25 mouse cellular contexts compared by ENCODE assay signal in the genomic region with DNA sequence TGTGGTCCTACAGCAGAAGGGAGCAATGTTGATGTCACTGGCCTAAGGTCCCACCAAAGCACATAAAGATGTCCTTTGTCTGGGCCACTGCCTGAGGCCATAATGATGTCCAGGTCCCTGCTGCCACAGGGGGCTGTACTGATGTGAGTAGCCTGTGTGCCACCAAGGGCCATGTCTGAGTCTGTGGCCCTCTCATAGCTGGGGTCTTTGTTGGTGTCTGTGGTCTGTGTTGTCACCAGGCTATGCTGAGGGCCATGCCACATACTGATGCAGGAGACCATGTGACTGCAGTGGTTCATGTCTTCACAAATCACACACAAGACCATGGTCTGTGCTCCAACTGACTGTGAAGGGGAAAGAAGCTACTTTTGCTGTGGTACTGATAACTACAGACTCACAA.
DNase-seq lines count a peak whose midpoint lies in the region; ATAC-seq and TF ChIP-seq lines count a peak whose summit lies in the region.
"Had no signal": no experiment of that assay in that cellular context is flagged by ENCODE, and none has a peak within 500 bp of the region (broad histone marks: within the 10 kb centered on the region; RNA-seq: fewer than 3 reads in every experiment).

No protein-coding gene starts in this region.

- no peaks in the 10 kb centered on the region for H3K36me3 ChIP-seq in forebrain, embryonic 15.5 days
- no peaks in the 10 kb centered on the region for H3K36me3 ChIP-seq in forebrain, embryonic 10.5 days (replicated peaks)
- no peaks in the 10 kb centered on the region for H3K36me3 ChIP-seq in midbrain, embryonic 13.5 days
- H3K36me3 ChIP-seq in midbrain, embryonic 11.5 days (ENCODE audit: control insufficient read depth, insufficient read depth, low read length) = no peaks in the 10 kb centered on the region
- H3K36me3 ChIP-seq in midbrain, embryonic 16.5 days (ENCODE audit: control insufficient read depth, insufficient read depth, low read length) = no peaks in the 10 kb centered on the region; the same call in 1 of the 2 replicates
- no peaks in the 10 kb centered on the region for H3K36me3 ChIP-seq in midbrain, embryonic 10.5 days
- no peaks in the 10 kb centered on the region for H3K36me3 ChIP-seq in midbrain, postnatal 0 days (ENCODE audit: insufficient read depth, low read length)
- H3K36me3 ChIP-seq: embryonic facial prominence, embryonic 10.5 days; embryonic facial prominence, embryonic 12.5 days; forebrain, embryonic 12.5 days; G1E had no signal

- H3K4me3 ChIP-seq in forebrain, embryonic 15.5 days = no peak overlapping the region
- no peak overlapping the region for H3K4me3 ChIP-seq in forebrain, embryonic 10.5 days
- H3K4me3 ChIP-seq in midbrain, embryonic 13.5 days (replicated peaks) = no peak overlapping the region
- H3K4me3 ChIP-seq in midbrain, embryonic 11.5 days (ENCODE audit: low read depth, low read length) = no peak overlapping the region
- no peak overlapping the region for H3K4me3 ChIP-seq in midbrain, embryonic 16.5 days (ENCODE audit: low read depth, low read length)
- no peak overlapping the region for H3K4me3 ChIP-seq in midbrain, embryonic 10.5 days
- H3K4me3 ChIP-seq in midbrain, postnatal 0 days (ENCODE audit: low read depth, low read length) = no peak overlapping the region
- H3K4me3 ChIP-seq: embryonic facial prominence, embryonic 10.5 days; embryonic facial prominence, embryonic 12.5 days; forebrain, embryonic 12.5 days had no signal

- DNase-seq in forebrain, embryonic 10.5 days (ENCODE audit: extremely low spot score, low spot score) = no peak
- DNase-seq in midbrain, embryonic 11.5 days (ENCODE audit: low spot score, missing footprints) = no peak
- DNase-seq in midbrain, embryonic 10.5 days (ENCODE audit: low spot score) = no peak
- no peak for DNase-seq in midbrain, postnatal 0 days (ENCODE audit: low spot score)
- DNase-seq: adrenal gland, adult 8-10 months; adrenal gland, postnatal 14 days; adrenal gland, postnatal 36 days; B cell, adult 2 months; cerebellum, adult 11-12 months; cerebellum, adult 2 months; cerebellum, adult 9-10 months; cerebellum, postnatal 10 days; cerebellum, postnatal 25 days had no signal

- H3K9me3 ChIP-seq in forebrain, embryonic 15.5 days = no peaks in the 10 kb centered on the region
- H3K9me3 ChIP-seq in forebrain, embryonic 10.5 days = no peaks in the 10 kb centered on the region
- H3K9me3 ChIP-seq in midbrain, embryonic 13.5 days = no peaks in the 10 kb centered on the region
- no peaks in the 10 kb centered on the region for H3K9me3 ChIP-seq in midbrain, embryonic 11.5 days (ENCODE audit: control insufficient read depth, low read length)
- no peaks in the 10 kb centered on the region for H3K9me3 ChIP-seq in midbrain, embryonic 16.5 days (replicated peaks; ENCODE audit: control insufficient read depth, low read length, poor library complexity, severe bottlenecking)
- H3K9me3 ChIP-seq in midbrain, embryonic 10.5 days (replicated peaks) = no peaks in the 10 kb centered on the region
- no peaks in the 10 kb centered on the region for H3K9me3 ChIP-seq in midbrain, postnatal 0 days (ENCODE audit: low read length)
- H3K9me3 ChIP-seq: embryonic facial prominence, embryonic 10.5 days; embryonic facial prominence, embryonic 12.5 days; forebrain, embryonic 12.5 days; G1E had no signal

- no peak for TF ChIP-seq CTCF in midbrain, postnatal 0 days (IDR thresholded peaks at IDR 0.05)

- H3K27ac ChIP-seq in forebrain, embryonic 15.5 days (replicated peaks) = no peak overlapping the region
- no peak overlapping the region for H3K27ac ChIP-seq in forebrain, embryonic 10.5 days
- no peak overlapping the region for H3K27ac ChIP-seq in midbrain, embryonic 13.5 days
- no peak overlapping the region for H3K27ac ChIP-seq in midbrain, embryonic 11.5 days (ENCODE audit: low read depth, low read length)
- no peak overlapping the region for H3K27ac ChIP-seq in midbrain, embryonic 16.5 days (ENCODE audit: low read length)
- no peak overlapping the region for H3K27ac ChIP-seq in midbrain, embryonic 10.5 days (replicated peaks)
- H3K27ac ChIP-seq in midbrain, postnatal 0 days (ENCODE audit: low read depth, low read length) = no peak overlapping the region
- H3K27ac ChIP-seq: embryonic facial prominence, embryonic 10.5 days; embryonic facial prominence, embryonic 12.5 days; forebrain, embryonic 12.5 days had no signal

- ATAC-seq in forebrain, embryonic 15.5 days (replicated peaks) = 0 out of 2 replicates have a peak, but pooled peaks have one; percentile 23
- ATAC-seq in midbrain, embryonic 13.5 days = peak; percentile 58; the same call in 1 of the 2 replicates
- ATAC-seq in midbrain, embryonic 11.5 days (ENCODE audit: low FRiP score) = no peak
- peak; percentile 25; the same call in 1 of the 2 replicates for ATAC-seq in midbrain, embryonic 16.5 days
- 0 out of 2 replicates have a peak, but pooled peaks have one; percentile 23 for ATAC-seq in midbrain, postnatal 0 days (ENCODE audit: low FRiP score)
- ATAC-seq: activated CD4-positive, CD25-positive, alpha-beta regulatory T cell, adult 4 months; CD4-positive, CD25-positive, alpha-beta regulatory T cell, adult 4 months; forebrain, embryonic 14.5 days; Patski had no signal

- no peaks in the 10 kb centered on the region for H3K4me1 ChIP-seq in forebrain, embryonic 15.5 days
- H3K4me1 ChIP-seq in forebrain, embryonic 10.5 days = no peaks in the 10 kb centered on the region
- no peaks in the 10 kb centered on the region for H3K4me1 ChIP-seq in midbrain, embryonic 13.5 days (replicated peaks)
- no peaks in the 10 kb centered on the region for H3K4me1 ChIP-seq in midbrain, embryonic 11.5 days (ENCODE audit: control insufficient read depth, insufficient read depth, low read length)
- no peaks in the 10 kb centered on the region for H3K4me1 ChIP-seq in midbrain, embryonic 16.5 days (ENCODE audit: control insufficient read depth, insufficient read depth, low read length)
- no peaks in the 10 kb centered on the region for H3K4me1 ChIP-seq in midbrain, embryonic 10.5 days
- no peaks in the 10 kb centered on the region for H3K4me1 ChIP-seq in midbrain, postnatal 0 days (ENCODE audit: insufficient read depth, low read length)
- H3K4me1 ChIP-seq: embryonic facial prominence, embryonic 10.5 days; embryonic facial prominence, embryonic 12.5 days; forebrain, embryonic 12.5 days had no signal

- no peak overlapping the region for H3K4me2 ChIP-seq in forebrain, embryonic 15.5 days (replicated peaks)
- H3K4me2 ChIP-seq in midbrain, embryonic 13.5 days (replicated peaks) = no peak overlapping the region
- H3K4me2 ChIP-seq in midbrain, embryonic 11.5 days = no peak overlapping the region
- H3K4me2 ChIP-seq in midbrain, embryonic 16.5 days (ENCODE audit: low read length) = no peak overlapping the region
- H3K4me2 ChIP-seq in midbrain, postnatal 0 days (ENCODE audit: low read depth, low read length, poor library complexity, severe bottlenecking) = no peak overlapping the region
- H3K4me2 ChIP-seq: embryonic facial prominence, embryonic 12.5 days; forebrain, embryonic 12.5 days had no signal

- H3K9ac ChIP-seq in forebrain, embryonic 15.5 days (replicated peaks) = no peak overlapping the region
- no peak overlapping the region for H3K9ac ChIP-seq in midbrain, embryonic 13.5 days (replicated peaks)
- H3K9ac ChIP-seq in midbrain, embryonic 11.5 days (ENCODE audit: low read length) = no peak overlapping the region
- H3K9ac ChIP-seq in midbrain, embryonic 16.5 days (ENCODE audit: low read depth, low read length) = no peak overlapping the region
- no peak overlapping the region for H3K9ac ChIP-seq in midbrain, postnatal 0 days (replicated peaks; ENCODE audit: low read length, poor library complexity, severe bottlenecking)
- H3K9ac ChIP-seq: embryonic facial prominence, embryonic 12.5 days; forebrain, embryonic 12.5 days had no signal

- no peaks in the 10 kb centered on the region for H3K27me3 ChIP-seq in forebrain, embryonic 15.5 days
- no peaks in the 10 kb centered on the region for H3K27me3 ChIP-seq in forebrain, embryonic 10.5 days (ENCODE audit: poor library complexity, severe bottlenecking)
- H3K27me3 ChIP-seq in midbrain, embryonic 13.5 days = no peaks in the 10 kb centered on the region
- H3K27me3 ChIP-seq in midbrain, embryonic 11.5 days (ENCODE audit: control insufficient read depth, insufficient read depth, low read length) = no peaks in the 10 kb centered on the region
- no peaks in the 10 kb centered on the region for H3K27me3 ChIP-seq in midbrain, embryonic 16.5 days (ENCODE audit: control insufficient read depth, insufficient read depth, low read depth, low read length)
- no peaks in the 10 kb centered on the region for H3K27me3 ChIP-seq in midbrain, embryonic 10.5 days (ENCODE audit: low read depth, poor library complexity, severe bottlenecking)
- no peaks in the 10 kb centered on the region for H3K27me3 ChIP-seq in midbrain, postnatal 0 days (ENCODE audit: insufficient read depth, low read length)
- H3K27me3 ChIP-seq: CH12.LX; embryonic facial prominence, embryonic 12.5 days; forebrain, embryonic 12.5 days; Patski had no signal
